Mouse (Mus musculus): ENCODE measurements around the gene Vsig1.

DNA sequence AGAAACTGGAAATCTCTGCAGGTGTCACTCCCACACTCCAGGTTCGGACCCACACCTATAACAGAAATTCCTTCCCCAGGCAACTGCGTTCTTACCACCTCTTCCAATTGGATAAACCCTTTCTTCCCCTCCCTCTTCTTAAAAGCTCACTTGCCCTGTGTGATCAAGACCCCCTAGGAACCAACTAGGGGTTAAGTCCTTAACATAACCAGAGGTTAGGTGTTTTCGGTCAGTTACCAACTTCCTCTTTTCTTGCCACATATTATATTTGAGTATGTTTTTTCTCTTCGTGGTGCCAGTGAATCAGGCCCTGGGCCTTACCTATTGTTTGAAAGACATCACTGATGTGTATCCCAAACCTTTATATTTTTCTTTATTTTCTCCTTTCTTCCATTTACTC, 44.0 kb upstream of the Vsig1 start:
- TF ChIP-seq MAFK (IDR thresholded peaks at IDR 0.05; ENCODE audit: insufficient read depth, low read depth, low read length) (no peak), CHD2 (IDR thresholded peaks at IDR 0.05; ENCODE audit: low read depth, low read length) (no peak)
